Mouse (Mus musculus) activated CD4-positive, CD25-positive, alpha-beta regulatory T cell, adult 4 months (primary cell): ENCODE data around the gene Sox15. TPM values are rescaled to one million over a fixed set of nuclear protein-coding genes. Genes with fewer than 3 reads are reported as not detected.

Source experiments
- ATAC-seq: one replicate; pipeline ENCODE4 v1.8.0; 2017
- polyA plus RNA-seq, 2 experiments: library from polyadenylated mRNA; unstranded; fragments of 100-300 nt; shearing (Covaris generic); gene quantifications; one replicate each; pipeline ENCODE4 v1.2.1; 2017

Gene Sox15
- polyA plus RNA-seq, 2 experiments from 2014 or later: not detected

DNA sequence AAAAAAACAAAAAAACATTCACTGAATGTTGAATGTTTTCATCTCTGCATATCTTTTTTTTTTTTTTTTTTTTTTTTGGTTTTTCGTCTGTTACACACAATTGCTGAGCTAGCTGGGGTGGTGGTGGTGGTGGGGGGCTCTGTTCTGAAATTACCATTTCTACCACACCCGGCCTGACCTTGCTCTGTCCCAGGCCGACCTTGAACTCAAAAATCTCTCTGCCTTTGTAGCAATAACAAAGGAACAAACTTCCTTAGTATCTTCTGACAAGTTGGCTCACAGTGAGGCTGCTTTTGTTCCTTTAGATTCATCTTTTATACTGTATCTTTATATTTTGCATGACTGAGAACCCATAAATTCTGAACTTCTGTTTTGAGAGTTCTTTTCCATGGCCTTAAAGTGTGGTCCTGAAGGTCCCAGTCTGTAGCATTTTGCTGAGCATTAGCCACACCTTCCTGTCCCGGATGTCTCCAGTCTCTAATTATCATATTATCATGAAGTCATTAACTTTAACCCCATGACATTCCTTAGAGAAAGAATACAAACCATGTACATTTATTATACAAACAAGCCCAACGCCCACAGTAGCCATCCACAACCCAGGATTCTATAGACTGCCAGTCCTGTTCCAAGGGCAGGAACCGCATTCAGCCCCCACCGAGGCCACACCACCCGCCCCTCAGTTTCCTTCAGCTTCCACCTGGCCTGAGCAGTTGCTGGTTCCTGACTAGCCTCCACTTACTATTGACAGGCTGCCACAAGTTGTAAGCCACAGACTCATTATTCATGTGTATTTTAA is 48.9 kb downstream of the Sox15 start:
- ATAC-seq: no peak

GRCm38 (mm10) chr11:69704613-69705010 is 49.5 kb downstream of the Sox15 start:
- no peak for ATAC-seq

Other genes with a start within 250 kb of the Sox15 start
- gene Kdm6b, start 241.6 kb upstream of the Sox15 start, polyA plus RNA-seq: 10 to 100 TPM; 23.6 to 28.3 TPM
- gene Dnah2, start 106.2 kb upstream of the Sox15 start, polyA plus RNA-seq: under 1 TPM in 1 of 2 experiments, not detected in 1; 0.19 TPM
- gene Efnb3, start 95.1 kb upstream of the Sox15 start, polyA plus RNA-seq: under 1 TPM in 1 of 2 experiments, not detected in 1; 0.17 TPM
- gene Wrap53, start 75.1 kb upstream of the Sox15 start, polyA plus RNA-seq: 10 to 100 TPM; 25.6 to 27.6 TPM
- gene Trp53, start 75.0 kb upstream of the Sox15 start, polyA plus RNA-seq: 100 to 1,000 TPM; 231 to 302 TPM
- under 1 TPM in 1 of 2 experiments, not detected in 1; 0.46 TPM for gene Atp1b2, start 49.4 kb upstream of the Sox15 start, polyA plus RNA-seq
- gene Shbg, start 37.4 kb upstream of the Sox15 start, polyA plus RNA-seq: not detected
- gene Sat2, start 33.3 kb upstream of the Sox15 start, polyA plus RNA-seq: not detected
- 1 to 10 TPM; 6.5 to 7.1 TPM for gene Fxr2, start 22.3 kb upstream of the Sox15 start, polyA plus RNA-seq
- gene Mpdu1, start 7.3 kb downstream of the Sox15 start, polyA plus RNA-seq: 10 to 100 TPM; 41.3 to 59.7 TPM
- 1 to 10 TPM; 3.3 to 5.3 TPM for gene Cd68, start 10.8 kb downstream of the Sox15 start, polyA plus RNA-seq
- 100 to 1,000 TPM; 202 to 297 TPM for gene Eif4a1, start 17.1 kb downstream of the Sox15 start, polyA plus RNA-seq
- 10 to 100 TPM; 32.7 to 33.0 TPM for gene Senp3, start 26.8 kb downstream of the Sox15 start, polyA plus RNA-seq
- not detected for gene Tnfsf13, start 30.5 kb downstream of the Sox15 start, polyA plus RNA-seq
- gene Tnfsf12, start 40.5 kb downstream of the Sox15 start, polyA plus RNA-seq: not detected
- gene Tnfsfm13, start 40.8 kb downstream of the Sox15 start, polyA plus RNA-seq: not detected
- gene Polr2a, start 103.3 kb downstream of the Sox15 start, polyA plus RNA-seq: 10 to 100 TPM; 24.0 to 28.8 TPM
- gene Slc35g3, start 106.7 kb downstream of the Sox15 start, polyA plus RNA-seq: not detected
- 1 to 10 TPM; 7.8 to 8.1 TPM for gene Zbtb4, start 110.6 kb downstream of the Sox15 start, polyA plus RNA-seq
- gene Chrnb1, start 140.6 kb downstream of the Sox15 start, polyA plus RNA-seq: 1 to 10 TPM in 1 of 2 experiments, under 1 TPM in 1; 0.66 to 4.1 TPM
- gene Fgf11, start 146.5 kb downstream of the Sox15 start, polyA plus RNA-seq: not detected
- not detected for gene Tmem102, start 150.3 kb downstream of the Sox15 start, polyA plus RNA-seq
- under 1 TPM in 1 of 2 experiments, not detected in 1; 0.08 TPM for gene Gm39566, start 160.0 kb downstream of the Sox15 start, polyA plus RNA-seq
- gene Spem2, start 163.2 kb downstream of the Sox15 start, polyA plus RNA-seq: not detected
- not detected for gene Spem1, start 166.9 kb downstream of the Sox15 start, polyA plus RNA-seq
- under 1 TPM; 0.59 to 0.66 TPM for gene Nlgn2, start 182.5 kb downstream of the Sox15 start, polyA plus RNA-seq
- gene Tmem256, start 183.2 kb downstream of the Sox15 start, polyA plus RNA-seq: 100 to 1,000 TPM; 127 to 138 TPM
- 10 to 100 TPM; 15.4 to 17.5 TPM for gene Plscr3, start 191.1 kb downstream of the Sox15 start, polyA plus RNA-seq
- not detected for gene Tnk1, start 203.4 kb downstream of the Sox15 start, polyA plus RNA-seq
- gene Tmem95, start 222.7 kb downstream of the Sox15 start, polyA plus RNA-seq: not detected
- under 1 TPM in 1 of 2 experiments, not detected in 1; 0.56 TPM for gene Kctd11, start 226.1 kb downstream of the Sox15 start, polyA plus RNA-seq
- 100 to 1,000 TPM; 213 to 273 TPM for gene Acap1, start 240.2 kb downstream of the Sox15 start, polyA plus RNA-seq
- 1 to 10 TPM; 1.1 to 1.2 TPM for gene 2810408A11Rik, start 245.7 kb downstream of the Sox15 start, polyA plus RNA-seq
- gene Neurl4, start 245.8 kb downstream of the Sox15 start, polyA plus RNA-seq: 1 to 10 TPM; 7.9 to 8.0 TPM